Mouse (Mus musculus) cortical plate, adult 2 months (tissue): ENCODE data around the gene Cdkn2d. TPM values are rescaled to one million over a fixed set of nuclear protein-coding genes. Genes with fewer than 3 reads are reported as not detected.
A peak's percentile ranks its signal among the peaks of the same experiment; 100 is the strongest.

Experiments used
- H3K27ac ChIP-seq: fragments of 200-500 bp; 2 replicates; pipeline ENCODE4 v1.5.1; 2012; ENCODE audit warnings: low read length, control low read depth, inconsistent platforms; ENCODE audit not compliant: insufficient read depth
- H3K4me1 ChIP-seq: fragments of 200-500 bp; 2 replicates; pipeline ENCODE4 v1.6.1; 2011; ENCODE audit warnings: low read length; ENCODE audit not compliant: control insufficient read depth, insufficient read depth
- H3K4me3 ChIP-seq: fragments of 200-500 bp; 2 replicates; pipeline ENCODE4 v1.5.1; 2011; ENCODE audit warnings: mild to moderate bottlenecking, low read length, control low read depth; ENCODE audit not compliant: insufficient read depth
- CTCF ChIP-seq: fragments of 200-500 bp; IDR thresholded peaks from 2 replicates; pipeline ENCODE4 v1.5.1; 2011; ENCODE audit warnings: mild to moderate bottlenecking, control low read depth, low read length; ENCODE audit not compliant: insufficient read depth; ENCODE audit errors: extremely low read depth
- POLR2A ChIP-seq: fragments of 200-500 bp; IDR thresholded peaks from 2 replicates; pipeline ENCODE4 v1.6.1; 2011; ENCODE audit warnings: mild to moderate bottlenecking, low read length, control low read depth; ENCODE audit not compliant: insufficient read depth; ENCODE audit errors: extremely low read depth
- polyA plus RNA-seq: library from polyadenylated mRNA; depleted of rRNA; stranded (reverse); fragments of >200 nt; gene quantifications from 2 replicates; pipeline ENCODE4 v1.2.3, GENCODE M21; 2012

Cdkn2d gene
- polyA plus RNA-seq, 1 experiment: 76.9 TPM

DNA sequence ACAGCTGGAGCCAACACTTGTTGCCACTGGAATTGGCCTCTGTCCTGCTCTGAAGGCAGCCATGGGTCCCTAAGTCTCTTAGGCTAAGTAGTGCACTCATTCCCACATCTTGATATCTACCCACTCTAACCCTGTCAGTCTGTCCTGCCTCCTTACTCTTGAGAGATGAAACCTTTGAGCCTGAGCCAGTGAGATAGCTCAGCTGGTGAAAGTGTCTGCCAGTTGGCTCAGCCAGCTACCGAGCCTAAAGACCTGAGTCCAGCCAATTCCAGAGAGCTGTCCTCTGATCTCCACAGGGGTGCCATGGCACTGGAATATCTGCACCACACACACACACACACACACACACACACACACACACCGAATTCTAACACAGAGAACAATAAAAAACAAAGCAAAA is 40.7 kb downstream of the Cdkn2d start:
- TF ChIP-seq CTCF (no peak), POLR2A (no peak)
- H3K4me3 ChIP-seq: no peak overlapping the region
- no peaks in the 10 kb centered on the region for H3K4me1 ChIP-seq
- no peak overlapping the region for H3K27ac ChIP-seq

DNA sequence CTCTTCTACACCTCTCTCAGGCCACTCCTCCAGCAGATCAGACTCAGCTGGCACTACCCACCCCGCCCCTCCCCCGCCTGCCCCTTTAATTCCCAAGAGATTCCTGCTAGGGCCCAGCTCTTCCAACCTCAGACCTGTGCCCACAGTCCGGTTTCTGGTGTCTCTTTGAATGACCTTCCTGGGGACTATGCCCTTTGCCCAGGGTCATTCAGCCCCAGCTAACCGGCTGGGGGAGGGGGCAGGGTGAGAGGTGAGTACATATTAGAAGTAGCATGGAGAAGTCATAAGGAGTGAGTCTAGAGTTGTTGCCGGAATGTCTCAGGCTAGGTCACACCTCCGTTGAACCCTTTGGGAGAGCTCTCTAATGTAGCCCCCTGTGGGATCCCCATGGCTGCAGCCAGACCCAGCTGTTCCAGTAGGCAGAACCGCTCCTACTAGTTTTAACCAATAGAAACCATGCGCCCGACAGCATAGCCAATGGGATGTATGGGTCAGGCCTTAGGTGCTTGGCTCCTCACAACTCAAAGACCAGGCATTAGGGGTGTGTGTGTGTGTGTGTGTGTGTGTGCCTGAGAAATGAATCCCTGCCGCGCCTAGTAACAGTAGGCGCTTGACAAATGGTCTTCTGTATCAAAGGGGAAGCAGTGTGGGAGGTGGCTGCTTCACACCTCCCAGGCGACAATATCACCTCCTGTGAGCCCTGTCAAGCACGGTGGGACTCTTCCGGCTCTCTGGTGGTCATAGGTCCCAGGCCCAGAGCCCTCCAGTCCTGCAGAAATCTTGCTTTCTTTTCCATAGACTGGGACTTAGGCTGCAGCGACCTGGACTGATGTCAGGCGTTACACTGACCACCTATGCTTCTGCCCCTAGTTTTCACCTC is 41.3 kb downstream of the Cdkn2d start:
- Histone ChIP-seq H3K4me1 (no peaks in the 10 kb centered on the region), H3K27ac (0 out of 2 replicates have a peak overlapping the region, but pooled peaks have one; percentile 52), H3K4me3 (no peak overlapping the region)
- no peak for TF ChIP-seq CTCF
- TF ChIP-seq POLR2A: no peak

DNA sequence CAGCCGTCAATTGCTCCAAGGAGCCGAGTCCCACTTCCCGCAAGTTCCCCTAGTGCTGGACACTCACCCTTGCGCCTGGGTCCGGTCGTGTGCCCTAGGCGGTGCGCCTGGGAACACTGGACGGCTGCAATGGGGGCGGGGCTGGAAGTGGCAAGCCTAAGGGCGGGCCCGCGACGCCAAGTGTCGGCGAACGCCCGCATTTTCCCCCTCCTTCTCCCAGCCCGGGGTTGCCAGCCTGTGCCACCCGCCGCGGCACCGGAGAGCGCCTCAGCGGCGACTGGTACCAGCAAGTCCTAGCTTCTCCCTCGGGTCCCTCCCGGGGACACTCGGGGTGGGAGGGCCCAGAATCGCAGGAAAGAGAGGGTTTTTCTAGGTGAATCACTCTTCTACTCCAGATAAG is 42.9 kb downstream of the Cdkn2d start, which contains the start of gene S1pr5:
Gene S1pr5 (minus strand): TSS at position 118 of the 400 bp plus-strand sequence.
- H3K27ac ChIP-seq: peak within 1 kb of the TSS; percentile 96
- H3K4me1 ChIP-seq: no peaks in the 10 kb centered on the region; the same call in 1 of the 2 replicates
- H3K4me3 ChIP-seq: peak within 1 kb of the TSS; percentile 9
- TF ChIP-seq POLR2A: no peak

DNA sequence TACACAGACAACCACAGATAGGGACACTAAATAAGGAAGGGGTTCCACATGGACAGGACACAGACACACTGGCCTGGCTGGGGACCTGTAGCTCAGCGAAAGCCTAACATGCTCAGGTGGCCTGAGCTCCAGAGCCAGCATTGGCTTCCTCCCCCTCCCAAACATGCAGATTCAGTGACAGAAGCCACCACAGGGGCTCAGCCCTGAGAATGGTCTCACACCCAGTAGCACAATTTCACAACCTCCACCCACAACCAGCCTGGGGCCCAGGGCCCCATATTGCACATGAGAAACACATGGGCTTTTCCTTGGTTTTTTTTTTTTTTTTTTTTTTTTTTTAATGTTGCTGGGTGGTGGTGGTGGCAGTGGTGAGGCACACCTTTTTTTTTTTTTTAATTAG is 44.9 kb downstream of the Cdkn2d start:
- H3K4me1 ChIP-seq: no peaks in the 10 kb centered on the region; the same call in 1 of the 2 replicates
- no peak overlapping the region for H3K27ac ChIP-seq
- TF ChIP-seq CTCF: no peak
- no peak for TF ChIP-seq POLR2A
- no peak overlapping the region for H3K4me3 ChIP-seq

DNA sequence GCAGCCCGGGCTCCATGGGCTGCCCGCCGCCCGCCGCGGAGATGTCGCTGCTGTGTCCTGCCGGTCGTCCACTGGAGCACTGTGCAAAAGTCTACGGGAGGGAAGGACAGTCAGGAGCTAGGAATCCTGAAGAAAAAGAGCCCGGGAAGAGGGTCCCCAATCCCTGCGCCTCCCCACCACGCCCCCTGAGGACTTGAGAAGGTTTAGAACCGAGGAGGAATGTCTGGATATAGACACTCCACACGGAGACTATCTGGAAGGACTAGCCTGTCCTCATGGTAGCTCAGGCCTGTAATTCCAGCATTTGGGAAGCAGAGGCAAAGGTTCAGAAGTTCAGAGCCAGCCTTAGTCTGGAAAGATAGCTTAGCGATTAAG is 46.1 kb downstream of the Cdkn2d start:
- Histone ChIP-seq H3K4me3 (peak overlapping the region; percentile 33; the same call in 1 of the 2 replicates), H3K4me1 (no peaks in the 10 kb centered on the region; the same call in 1 of the 2 replicates), H3K27ac (no peak overlapping the region)
- no peak for TF ChIP-seq POLR2A
- no peak for TF ChIP-seq CTCF

DNA sequence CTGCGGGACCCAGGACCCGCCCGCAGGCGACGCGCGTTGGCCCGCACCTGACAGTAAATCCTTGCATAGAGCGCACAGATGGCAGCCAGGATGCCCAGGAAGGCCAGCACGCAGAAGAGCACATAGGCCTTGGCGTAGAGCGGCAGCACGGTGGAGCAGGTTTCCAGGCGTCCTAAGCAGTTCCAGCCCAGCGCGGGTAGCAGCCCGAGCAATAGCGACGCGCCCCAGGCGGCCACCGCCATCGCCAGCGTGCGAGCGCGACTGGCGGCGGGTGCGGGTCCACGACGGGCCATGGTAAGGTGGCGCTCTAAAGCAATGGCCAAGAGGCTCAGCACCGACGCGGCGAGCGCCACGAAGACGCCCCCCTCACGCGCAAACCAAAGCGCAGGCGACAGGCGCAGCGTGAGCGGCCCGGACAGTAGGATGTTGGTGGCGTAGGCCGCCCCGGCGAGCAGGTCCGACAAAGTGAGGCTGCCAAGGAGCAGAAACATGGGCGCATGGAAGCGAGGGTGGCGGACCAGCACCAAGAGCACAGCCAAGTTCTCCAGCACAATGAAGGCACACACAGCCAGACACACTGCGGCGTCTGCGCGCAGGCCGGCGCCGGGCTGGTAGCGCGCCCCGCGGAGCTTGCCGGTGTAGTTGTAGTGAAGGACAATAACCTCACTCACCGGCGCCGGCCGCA is 46.6 kb downstream of the Cdkn2d start:
- no peak overlapping the region for H3K27ac ChIP-seq
- TF ChIP-seq CTCF (no peak), POLR2A (no peak)
- H3K4me1 ChIP-seq: no peaks in the 10 kb centered on the region; the same call in 1 of the 2 replicates

DNA sequence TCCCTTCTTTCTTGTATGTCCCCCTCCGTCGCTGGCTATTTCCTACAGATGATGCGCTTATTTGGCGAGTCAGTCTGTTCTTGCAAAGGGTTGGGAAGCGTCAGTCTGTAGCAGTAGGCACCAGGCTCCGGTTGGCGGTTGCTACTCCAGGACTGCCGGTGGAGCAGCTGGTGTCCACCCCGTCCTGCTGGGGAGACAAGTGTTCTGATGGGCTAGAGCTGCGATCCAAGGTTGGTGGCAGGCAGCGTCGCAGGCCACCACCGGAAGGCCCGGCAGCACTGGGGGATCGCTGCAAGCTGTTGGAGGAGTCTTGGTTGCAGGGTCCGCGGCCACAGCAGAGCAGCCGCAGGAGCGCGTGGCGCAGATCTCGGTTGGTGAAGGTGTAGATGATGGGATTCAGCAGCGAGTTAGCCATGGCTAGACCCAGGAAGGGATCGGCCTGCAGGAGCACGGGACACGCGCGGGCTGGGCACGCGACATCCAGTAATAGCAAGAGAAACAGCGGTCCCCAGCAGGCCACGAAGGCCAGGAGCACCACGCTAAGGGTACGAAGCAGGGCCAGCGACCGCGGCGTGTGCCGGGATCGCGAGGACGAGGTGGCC is 47.3 kb downstream of the Cdkn2d start:
- peak overlapping the region; percentile 33 for H3K4me3 ChIP-seq
- no peak overlapping the region for H3K27ac ChIP-seq
- H3K4me1 ChIP-seq: no peaks in the 10 kb centered on the region; the same call in 1 of the 2 replicates
- TF ChIP-seq POLR2A (no peak), CTCF (no peak)

More for the DNA sequence above, 46.6 kb downstream of the Cdkn2d start:
- H3K4me3 ChIP-seq: peak overlapping the region; percentile 33

DNA sequence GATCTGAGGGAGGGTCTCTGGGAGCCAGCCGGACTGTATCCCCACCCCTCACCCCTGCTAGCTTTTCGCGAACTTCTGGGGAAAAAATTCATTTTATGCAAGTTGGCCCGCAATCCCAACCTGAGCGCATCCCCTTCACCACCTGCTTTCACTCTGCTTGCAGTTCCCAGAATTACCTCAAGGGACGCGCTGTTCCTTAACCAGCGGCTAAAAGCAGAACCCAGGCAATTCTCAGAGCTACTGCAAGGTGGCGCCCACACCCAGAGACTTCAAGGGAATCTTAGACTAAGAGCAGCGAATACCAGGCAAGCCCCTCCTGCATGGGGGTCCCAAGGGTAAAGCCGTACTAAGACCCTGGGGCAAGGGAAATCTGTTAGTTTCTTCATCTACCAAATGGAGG is 49.9 kb downstream of the Cdkn2d start:
- Histone ChIP-seq H3K4me3 (no peak overlapping the region), H3K4me1 (peaks cover 4% of the 10 kb centered on the region), H3K27ac (no peak overlapping the region)
- peak; percentile 99 for TF ChIP-seq CTCF
- no peak for TF ChIP-seq POLR2A

DNA sequence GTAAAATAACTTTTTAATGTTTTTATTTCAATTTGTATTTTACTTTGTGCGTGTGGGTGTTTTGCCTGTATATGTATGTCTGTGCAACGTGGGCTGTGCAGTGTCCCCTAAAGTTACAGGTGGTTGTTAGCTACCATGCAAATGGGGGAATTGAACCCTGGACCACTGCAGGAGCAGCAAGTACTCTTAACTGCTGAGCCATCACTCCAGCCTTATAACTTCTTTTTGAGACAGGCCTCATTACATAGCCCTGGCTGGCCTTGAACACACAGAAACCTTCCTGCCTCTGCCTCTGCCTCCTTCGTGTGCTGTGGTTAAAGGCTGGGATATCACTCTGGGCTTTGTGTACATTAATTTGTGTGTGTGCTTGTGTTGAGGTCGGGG is 51.8 kb downstream of the Cdkn2d start:
- Histone ChIP-seq H3K4me3 (peak overlapping the region; percentile 92), H3K27ac (no peak overlapping the region)
- no peak for TF ChIP-seq POLR2A

More for the DNA sequence above, 51.8 kb downstream of the Cdkn2d start:
- peaks cover 4% of the 10 kb centered on the region for H3K4me1 ChIP-seq
